Mouse (Mus musculus) liver, postnatal 0 days (tissue): ENCODE results near the gene 1110012L19Rik.
"Not testable (repeated sequence)": the region's sequence is repeated elsewhere in the genome, so short reads cannot be mapped to it uniquely, and the experiment has no call there.

Experiments used
- CTCF ChIP-seq: sonication (generic); IDR thresholded peaks from 2 replicates; pipeline ENCODE4 v1.5.1; 2016; ENCODE audit warnings: antibody characterized with exemption, low read depth
- EP300 ChIP-seq: IDR thresholded peaks from 2 replicates; pipeline ENCODE4 v1.6.1; 2016; ENCODE audit warnings: antibody characterized with exemption, low read depth, mild to moderate bottlenecking

DNA sequence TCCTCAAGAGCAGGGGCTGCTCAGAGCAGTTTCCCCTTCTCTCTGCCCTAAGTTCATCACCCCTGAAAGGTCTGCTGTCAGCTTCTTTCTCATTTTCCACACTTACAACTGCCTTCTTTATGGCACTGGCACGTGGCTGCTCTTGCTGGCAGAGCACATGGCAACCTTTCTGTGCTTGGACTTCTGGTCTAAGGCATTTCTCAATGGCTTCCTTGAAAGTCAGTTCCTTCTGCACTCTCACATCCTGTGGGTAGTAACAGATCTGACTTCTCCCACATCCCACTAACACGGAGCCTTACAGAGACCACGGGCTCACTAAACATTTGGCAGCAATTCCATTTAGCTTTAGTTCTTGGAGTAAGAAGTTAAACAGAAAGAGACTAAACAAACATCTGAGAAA is 39.8 kb downstream of the 1110012L19Rik start:
- not testable (repeated sequence) for TF ChIP-seq CTCF, EP300
